Mouse (Mus musculus) midbrain, embryonic 14.5 days (tissue): ENCODE measurements around the gene Rrp8. TPM values are rescaled to one million over a fixed set of nuclear protein-coding genes. Genes with fewer than 3 reads are reported as not detected.
"Not testable (repeated sequence)": the region's sequence is repeated elsewhere in the genome, so short reads cannot be mapped to it uniquely, and the experiment has no call there.

Experiments
- ATAC-seq: fragments of 200-750 bp; cut with Nextera tagmentation; 2 replicates; pipeline ENCODE4 v1.8.0; 2017; ENCODE audit warnings: moderate number of reproducible peaks, moderate library complexity; ENCODE audit not compliant: low FRiP score, low TSS enrichment
- DNase-seq: peaks from one replicate; pipeline ENCODE4 v3.0.0-alpha.2; 2015
- H3K27ac ChIP-seq: fragments of 300-500 bp; sonication (generic); replicated peaks from 2 replicates; pipeline ENCODE4 v1.5.1; 2014; ENCODE audit warnings: mild to moderate bottlenecking, low read depth, low read length, moderate library complexity
- H3K27me3 ChIP-seq: fragments of 300-500 bp; sonication (generic); 2 replicates; pipeline ENCODE4 v1.6.1; 2014; ENCODE audit warnings: low read length, control low read depth, mixed read lengths; ENCODE audit not compliant: control insufficient read depth, insufficient read depth
- H3K36me3 ChIP-seq: fragments of 300-500 bp; sonication (generic); 2 replicates; pipeline ENCODE4 v1.6.1; 2014; ENCODE audit warnings: low read length, control low read depth; ENCODE audit not compliant: control insufficient read depth, insufficient read depth
- H3K4me1 ChIP-seq: fragments of 300-500 bp; sonication (generic); 2 replicates; pipeline ENCODE4 v1.6.1; 2014; ENCODE audit warnings: mild to moderate bottlenecking, antibody characterized with exemption, low read length, control low read depth; ENCODE audit not compliant: control insufficient read depth, insufficient read depth
- H3K4me2 ChIP-seq: fragments of 300-500 bp; sonication (generic); 2 replicates; pipeline ENCODE4 v1.6.1; 2014; ENCODE audit warnings: mild to moderate bottlenecking, low read length, moderate library complexity
- H3K4me3 ChIP-seq: fragments of 300-500 bp; sonication (generic); replicated peaks from 2 replicates; pipeline ENCODE4 v1.5.1; 2014; ENCODE audit warnings: low read depth, low read length
- H3K9ac ChIP-seq: fragments of 300-500 bp; sonication (generic); replicated peaks from 2 replicates; pipeline ENCODE4 v1.6.1; 2014; ENCODE audit warnings: mild to moderate bottlenecking, low read length, moderate library complexity
- H3K9me3 ChIP-seq: fragments of 300-500 bp; sonication (generic); 2 replicates; pipeline ENCODE4 v1.6.1; 2016; ENCODE audit warnings: low read length, control low read depth, mixed read lengths; ENCODE audit not compliant: control insufficient read depth
- WGBS: fragments of 180-500 bp; shearing (Covaris S2); extraction: QIAGEN DNeasy Blood & Tissue Kit; methylation state at CpG from one replicate; pipeline ENCODE4 v1.1.7; 2014; 5-methylcytosine and 5-hydroxymethylcytosine counted together
- polyA plus RNA-seq: library from polyadenylated mRNA; unstranded; fragments of >200 nt; fragmentation: Nextera tagmentation; extraction: Ambion mirVana; gene quantifications from 2 replicates; pipeline ENCODE4 v1.2.1, GENCODE M21; 2014

The Rrp8 gene
- polyA plus RNA-seq, 1 experiment from 2014 or later = 24.4 TPM

DNA sequence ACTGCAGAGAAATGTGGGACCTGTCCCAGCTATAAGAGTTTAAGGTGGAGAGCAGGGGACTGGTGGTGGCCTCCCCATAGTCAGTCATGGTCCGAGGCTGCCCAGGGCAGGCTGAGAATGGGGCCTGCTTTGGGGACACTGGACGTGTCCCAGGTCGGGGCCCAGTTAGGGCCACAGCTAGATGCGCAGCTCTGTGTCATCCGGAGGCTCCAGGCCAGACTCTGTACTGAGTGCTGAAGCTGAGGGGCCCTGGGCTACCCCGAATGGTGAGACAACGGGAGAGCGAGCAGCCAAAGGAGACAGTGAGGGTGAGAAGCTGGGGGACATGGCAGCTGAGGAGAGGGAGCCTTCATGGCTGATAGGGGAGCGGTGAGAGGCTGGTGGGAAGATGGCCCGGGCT lies 16.1 kb upstream of the Rrp8 start:
- 90% methylated on average over 10 of the region's 10 CpGs for whole genome bisulfite sequencing
- no peak overlapping the region for H3K9ac ChIP-seq
- ATAC-seq (no peak), DNase-seq (no peak)
- H3K27ac ChIP-seq = no peak overlapping the region
- H3K4me3 ChIP-seq = no peak overlapping the region
- peaks cover 68% of the 10 kb centered on the region for H3K36me3 ChIP-seq
- H3K4me2 ChIP-seq = no peak overlapping the region
- H3K27me3 ChIP-seq = no peaks in the 10 kb centered on the region
- no peaks in the 10 kb centered on the region for H3K9me3 ChIP-seq
- H3K4me1 ChIP-seq = no peaks in the 10 kb centered on the region

DNA sequence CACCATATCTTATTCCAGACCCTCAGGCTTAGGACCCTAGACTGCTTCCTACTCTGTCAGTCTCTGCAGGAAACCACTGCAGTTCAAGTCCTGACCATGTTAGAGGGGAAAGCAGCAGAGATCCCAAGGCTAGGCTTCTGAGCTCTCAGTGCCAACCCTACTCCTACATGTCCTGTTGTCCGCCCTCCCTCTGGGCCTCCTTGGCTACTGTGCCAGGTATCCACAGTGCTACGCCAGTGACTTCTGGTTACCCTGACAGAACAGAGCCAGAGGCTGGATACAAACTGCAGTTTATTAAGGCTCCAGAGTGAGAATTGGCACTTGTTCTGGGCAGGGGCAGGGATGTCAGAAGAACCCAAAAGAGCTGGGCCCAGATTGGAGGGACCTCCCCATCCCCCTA lies 15.5 kb upstream of the Rrp8 start:
- Histone ChIP-seq H3K27ac (0 out of 2 replicates have a peak overlapping the region, but pooled peaks have one; percentile 33), H3K36me3 (peaks cover 65% of the 10 kb centered on the region), H3K4me2 (no peak overlapping the region), H3K27me3 (no peaks in the 10 kb centered on the region), H3K4me1 (no peaks in the 10 kb centered on the region), H3K4me3 (no peak overlapping the region), H3K9me3 (no peaks in the 10 kb centered on the region), H3K9ac (no peak overlapping the region)
- 97% methylated on average over 2 of the region's 2 CpGs for WGBS
- peak; percentile 7; the same call in 1 of the 2 replicates for ATAC-seq
- DNase-seq = no peak

DNA sequence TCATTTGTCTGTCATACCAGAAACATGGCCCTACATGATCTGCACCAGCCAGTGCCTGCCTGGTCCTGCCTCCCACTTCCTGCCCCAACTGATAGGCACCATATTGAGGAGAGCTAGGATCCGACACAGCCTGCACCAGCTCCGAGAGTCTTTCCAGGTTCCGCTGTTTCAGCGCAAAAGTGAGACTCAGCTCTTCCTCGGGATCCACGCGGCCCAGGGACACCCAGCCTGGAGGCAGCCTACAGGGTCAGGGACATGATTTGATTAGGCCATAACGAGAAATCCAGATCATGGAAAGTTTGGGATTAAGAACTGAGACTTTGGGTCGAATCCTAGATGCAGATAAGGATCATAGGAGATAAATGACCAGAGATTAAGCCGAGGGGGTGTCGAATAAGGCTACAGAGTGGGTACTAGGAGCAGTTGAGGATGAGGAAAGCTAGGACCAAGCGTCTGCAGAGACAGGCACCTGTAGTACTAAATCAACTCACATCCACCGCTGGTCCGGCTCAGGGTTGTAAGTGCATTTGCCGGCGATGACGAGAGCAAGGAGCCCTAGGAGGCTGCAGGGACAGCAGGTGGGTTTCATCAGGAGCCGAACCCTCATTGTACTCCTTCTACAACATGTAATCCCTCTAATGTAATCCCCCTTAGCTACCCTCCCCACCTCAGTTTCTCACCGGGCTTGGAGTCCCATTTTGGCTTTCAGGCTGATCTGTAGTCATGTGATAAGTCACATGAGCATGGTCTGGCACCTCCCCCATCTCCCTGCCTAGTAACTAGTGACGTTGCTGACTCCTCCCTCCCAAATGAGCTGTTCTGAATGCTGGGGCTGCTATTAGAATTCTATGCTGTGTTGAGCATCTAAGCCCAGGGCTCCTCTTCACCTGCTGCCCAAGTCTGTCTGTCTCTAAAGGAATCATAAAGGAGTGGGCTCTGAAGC lies 14.6 kb upstream of the Rrp8 start, which contains the start of gene Tpp1:
Gene Tpp1, minus strand, starts transcription at position 745 of the 943 bp plus-strand sequence.
- no peaks in the 10 kb centered on the region for H3K4me1 ChIP-seq
- H3K4me2 ChIP-seq = peak within 1 kb of the TSS; percentile 50
- 17% methylated on average over 20 of the region's 20 CpGs for WGBS
- H3K36me3 ChIP-seq = peaks cover 63% of the 10 kb centered on the region
- DNase-seq (peak; percentile 91), ATAC-seq (peak; percentile 92)
- H3K27me3 ChIP-seq = no peaks in the 10 kb centered on the region
- H3K9ac ChIP-seq = peak within 1 kb of the TSS; percentile 36; the same call in 1 of the 2 replicates
- peak within 1 kb of the TSS; percentile 33; the same call in 1 of the 2 replicates for H3K27ac ChIP-seq
- H3K4me3 ChIP-seq = peak within 1 kb of the TSS; percentile 34
- H3K9me3 ChIP-seq = no peaks in the 10 kb centered on the region

DNA sequence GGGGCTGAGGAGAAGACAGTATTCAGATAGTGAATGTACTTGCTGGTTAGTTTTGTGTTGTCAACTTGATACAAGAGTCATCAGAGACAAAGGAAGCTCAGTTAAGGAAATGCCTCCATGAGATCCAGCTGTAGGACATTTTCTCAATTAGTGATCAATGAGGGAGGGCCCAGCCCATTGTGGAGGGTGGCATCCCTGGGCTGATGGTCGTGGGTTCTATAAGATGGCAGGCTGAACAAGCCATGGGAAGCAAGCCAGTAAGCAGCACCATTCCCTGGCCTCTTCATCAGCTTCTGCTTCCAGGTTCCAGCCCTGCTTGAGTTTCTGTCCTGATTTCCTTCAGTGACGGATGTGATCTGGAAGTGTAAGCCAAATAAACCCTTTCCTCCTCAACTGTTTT lies 10.6 kb upstream of the Rrp8 start:
- no peak overlapping the region for H3K4me3 ChIP-seq
- WGBS = 90% methylated on average over 2 of the region's 2 CpGs
- H3K4me1 ChIP-seq = 0 out of 2 replicates have a peak, but pooled peaks cover 7% of the 10 kb centered on the region
- ATAC-seq (no peak), DNase-seq (no peak)
- no peaks in the 10 kb centered on the region for H3K27me3 ChIP-seq
- no peaks in the 10 kb centered on the region for H3K9me3 ChIP-seq
- H3K4me2 ChIP-seq = no peak overlapping the region
- no peak overlapping the region for H3K27ac ChIP-seq
- no peak overlapping the region for H3K9ac ChIP-seq
- peaks cover 36% of the 10 kb centered on the region for H3K36me3 ChIP-seq

DNA sequence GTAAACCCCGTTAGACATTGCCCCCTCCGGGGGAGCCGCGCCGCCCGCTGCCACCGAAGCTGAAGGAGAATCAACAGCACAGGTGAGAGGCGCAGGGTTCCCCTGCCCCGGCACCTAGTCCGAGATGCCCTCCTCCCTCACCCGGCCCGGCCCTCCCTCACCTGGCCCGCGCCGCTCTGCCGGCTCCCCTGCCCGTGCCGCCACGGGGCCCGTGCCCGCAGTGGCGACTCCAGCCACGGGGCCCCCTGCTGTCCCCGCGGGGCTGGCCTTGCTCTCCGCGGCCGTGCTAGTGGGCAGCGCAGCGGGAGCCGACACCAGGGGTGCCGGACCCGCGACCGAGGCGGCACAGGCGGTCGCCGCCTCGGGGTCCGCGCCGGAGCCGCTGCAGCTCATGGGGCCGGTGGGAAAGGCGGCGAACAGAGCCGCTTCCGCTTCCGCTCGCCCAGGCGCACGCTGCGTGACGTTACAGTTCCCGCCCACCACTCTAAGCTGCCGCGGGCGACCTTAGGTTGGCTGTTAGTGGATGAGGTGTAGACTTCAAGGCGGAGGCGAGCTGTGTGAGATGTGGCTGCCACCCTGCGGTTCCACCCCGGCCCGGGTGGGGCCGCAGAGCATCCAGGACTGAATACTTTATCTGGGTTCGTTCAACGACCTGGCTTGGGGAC lies 6.9 kb upstream of the Rrp8 start, which contains the start of gene Taf10:
Gene Taf10, minus strand, starts transcription at position 436 of the 665 bp plus-strand sequence.
- no peaks in the 10 kb centered on the region for H3K27me3 ChIP-seq
- H3K36me3 ChIP-seq = peaks cover 58% of the 10 kb centered on the region
- peak; percentile 95 for DNase-seq
- no peaks in the 10 kb centered on the region for H3K9me3 ChIP-seq
- under 1% methylated on average over 62 of the region's 67 CpGs for WGBS
- H3K9ac ChIP-seq = peak within 1 kb of the TSS; percentile 88
- peak within 1 kb of the TSS; percentile 89 for H3K4me2 ChIP-seq
- H3K4me1 ChIP-seq = 0 out of 2 replicates have a peak, but pooled peaks cover 7% of the 10 kb centered on the region
- peak; percentile 97 for ATAC-seq
- peak within 1 kb of the TSS; percentile 80 for H3K27ac ChIP-seq
- peak within 1 kb of the TSS; percentile 92 for H3K4me3 ChIP-seq

DNA sequence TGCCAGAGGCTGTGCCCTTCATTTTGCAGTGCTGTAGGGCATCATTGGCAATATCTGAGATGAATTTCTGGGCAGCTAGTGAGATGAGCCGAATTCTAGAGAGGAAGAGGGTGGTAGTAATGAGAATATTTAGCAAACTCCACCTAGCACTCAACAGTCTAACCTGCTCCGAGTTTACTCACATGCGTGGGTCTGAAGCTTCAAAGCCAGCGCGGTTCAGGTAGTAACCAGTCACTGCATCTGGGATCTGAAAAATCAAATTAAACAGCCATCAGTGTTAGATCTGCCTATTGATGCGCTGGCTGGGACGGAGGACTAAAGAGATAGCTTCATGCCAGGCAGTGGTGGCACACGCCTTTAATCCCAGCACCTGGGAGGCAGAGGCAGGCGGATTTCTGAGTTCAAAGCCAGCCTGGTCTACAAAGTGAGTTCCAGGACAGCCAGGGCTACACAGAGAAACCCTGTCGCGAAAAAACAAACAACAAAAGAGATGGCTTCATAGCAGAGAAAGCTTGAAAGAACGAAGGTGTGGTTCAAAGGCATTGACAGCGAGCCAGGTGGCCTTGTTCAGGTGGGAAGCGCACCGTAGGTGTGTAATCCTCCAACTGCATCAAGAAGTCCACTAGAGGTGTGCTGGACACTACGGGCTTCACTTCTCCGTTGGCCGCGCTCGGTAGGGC lies 6.2 kb upstream of the Rrp8 start:
- WGBS = 35% methylated on average over 20 of the region's 20 CpGs
- not testable (repeated sequence) for H3K27me3 ChIP-seq, H3K4me1 ChIP-seq, DNase-seq, H3K9me3 ChIP-seq, ATAC-seq
- H3K4me2 ChIP-seq = peak overlapping the region; percentile 89
- H3K27ac ChIP-seq = peak overlapping the region; percentile 80; the same call in 1 of the 2 replicates
- peaks cover 57% of the 10 kb centered on the region for H3K36me3 ChIP-seq
- H3K9ac ChIP-seq = peak overlapping the region; percentile 88
- peak overlapping the region; percentile 92 for H3K4me3 ChIP-seq

DNA sequence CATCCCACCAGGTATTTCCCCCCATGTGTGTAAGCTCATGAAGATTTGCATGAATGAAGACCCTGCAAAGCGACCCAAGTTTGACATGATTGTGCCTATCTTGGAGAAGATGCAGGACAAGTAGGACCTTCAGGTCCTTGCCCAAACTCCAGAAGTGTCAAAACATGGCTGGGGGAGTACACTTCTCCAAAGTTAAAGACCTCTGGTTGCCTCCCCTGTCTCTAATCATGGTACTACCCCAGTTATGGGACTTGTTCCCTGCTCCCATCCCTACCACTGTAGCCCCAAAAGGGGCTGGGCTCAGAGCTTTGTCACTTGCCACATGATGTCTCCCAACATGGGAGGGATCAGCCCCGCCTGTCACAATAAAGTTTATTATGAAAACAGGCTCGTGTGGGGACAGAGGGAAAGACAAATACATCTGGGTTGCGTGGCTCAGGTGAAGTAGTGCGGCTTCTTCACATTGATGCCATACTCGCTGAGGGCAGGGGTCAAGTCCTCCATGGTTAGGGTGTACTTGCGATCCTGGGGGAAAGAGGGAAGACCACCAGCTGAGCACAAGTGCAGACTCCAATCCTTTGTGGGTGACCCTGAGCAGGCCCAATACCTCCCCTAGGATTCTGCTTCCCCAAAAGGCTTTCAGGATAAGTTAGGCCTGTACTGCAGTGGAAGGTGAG lies 5.5 kb upstream of the Rrp8 start:
- WGBS = 87% methylated on average over 7 of the region's 7 CpGs
- H3K9me3 ChIP-seq, ATAC-seq, H3K4me3 ChIP-seq, H3K9ac ChIP-seq, H3K4me2 ChIP-seq, H3K27me3 ChIP-seq, DNase-seq, H3K27ac ChIP-seq: not testable (repeated sequence)
- Histone ChIP-seq H3K4me1 (peaks cover 12% of the 10 kb centered on the region; the same call in 1 of the 2 replicates), H3K36me3 (peaks cover 54% of the 10 kb centered on the region)

DNA sequence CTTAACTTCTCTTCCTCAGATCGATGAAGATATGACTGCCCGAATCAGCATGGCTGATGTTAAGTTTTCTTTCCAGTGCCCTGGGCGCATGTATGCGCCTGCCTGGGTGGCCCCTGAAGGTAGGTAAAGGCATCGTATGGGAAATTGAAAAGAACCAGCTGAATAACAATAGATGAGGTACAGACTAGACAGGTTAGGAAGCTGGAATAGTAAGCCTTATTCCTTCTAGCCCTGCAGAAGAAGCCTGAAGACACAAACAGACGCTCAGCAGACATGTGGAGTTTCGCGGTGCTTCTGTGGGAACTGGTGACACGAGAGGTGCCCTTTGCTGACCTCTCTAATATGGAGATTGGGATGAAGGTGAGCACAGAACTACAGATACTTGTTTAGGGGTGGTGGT lies 4.8 kb upstream of the Rrp8 start:
- Histone ChIP-seq H3K4me3 (no peak overlapping the region), H3K4me1 (peaks cover 17% of the 10 kb centered on the region; the same call in 1 of the 2 replicates), H3K9me3 (no peaks in the 10 kb centered on the region), H3K27ac (no peak overlapping the region), H3K27me3 (no peaks in the 10 kb centered on the region), H3K36me3 (peaks cover 49% of the 10 kb centered on the region), H3K9ac (no peak overlapping the region), H3K4me2 (no peak overlapping the region)
- 93% methylated on average over 9 of the region's 9 CpGs for WGBS
- no peak for ATAC-seq
- DNase-seq = no peak
